ENCODE assay signal across 12 mouse cellular contexts in genomic region chr6:28743586-28743985, GRCm38 (mm10).
DNase-seq lines count a peak whose midpoint lies in the region; ATAC-seq and TF ChIP-seq lines count a peak whose summit lies in the region.
"Had no signal": no experiment of that assay in that cellular context is flagged by ENCODE, and none has a peak within 500 bp of the region (broad histone marks: within the 10 kb centered on the region; RNA-seq: fewer than 3 reads in every experiment).

No protein-coding gene starts in this region.

- no peak overlapping the region for H3K4me2 ChIP-seq in heart, embryonic 12.5 days
- H3K4me2 ChIP-seq in kidney, embryonic 16.5 days (replicated peaks; ENCODE audit: low read depth, low read length) = no peak overlapping the region
- no peak overlapping the region for H3K4me2 ChIP-seq in stomach, embryonic 16.5 days (ENCODE audit: low read depth, low read length)
- no peak overlapping the region for H3K4me2 ChIP-seq in stomach, postnatal 0 days (replicated peaks; ENCODE audit: low read depth)
- no peak overlapping the region for H3K4me2 ChIP-seq in neural tube, embryonic 15.5 days
- H3K4me2 ChIP-seq: limb, embryonic 12.5 days; neural tube, embryonic 12.5 days had no signal

- WGBS in heart, embryonic 12.5 days = 21% methylated on average over 1 of the region's 1 CpGs
- 39% methylated on average over 1 of the region's 1 CpGs for WGBS in kidney, embryonic 16.5 days
- WGBS in stomach, embryonic 16.5 days = 13% methylated on average over 1 of the region's 1 CpGs
- WGBS in stomach, postnatal 0 days = 18% methylated on average over 1 of the region's 1 CpGs
- 13% methylated on average over 1 of the region's 1 CpGs for WGBS in neural tube, embryonic 15.5 days

- H3K9me3 ChIP-seq in heart, embryonic 12.5 days (replicated peaks) = no peaks in the 10 kb centered on the region
- H3K9me3 ChIP-seq in kidney, embryonic 16.5 days (ENCODE audit: low read length) = no peaks in the 10 kb centered on the region
- no peaks in the 10 kb centered on the region for H3K9me3 ChIP-seq in stomach, embryonic 16.5 days (replicated peaks; ENCODE audit: control insufficient read depth, low read length)
- no peaks in the 10 kb centered on the region for H3K9me3 ChIP-seq in stomach, postnatal 0 days (ENCODE audit: control insufficient read depth, low read length)
- no peaks in the 10 kb centered on the region for H3K9me3 ChIP-seq in neural tube, embryonic 15.5 days (replicated peaks)
- H3K9me3 ChIP-seq: limb, embryonic 12.5 days; neural tube, embryonic 12.5 days had no signal

- H3K4me1 ChIP-seq in heart, embryonic 12.5 days (replicated peaks) = peaks cover 23% of the 10 kb centered on the region
- H3K4me1 ChIP-seq in kidney, embryonic 16.5 days (ENCODE audit: insufficient read depth, low read length) = peaks cover 23% of the 10 kb centered on the region
- peaks cover 8% of the 10 kb centered on the region; the same call in 1 of the 2 replicates for H3K4me1 ChIP-seq in stomach, embryonic 16.5 days (ENCODE audit: control insufficient read depth, insufficient read depth, low read length)
- no peaks in the 10 kb centered on the region for H3K4me1 ChIP-seq in stomach, postnatal 0 days (replicated peaks; ENCODE audit: control insufficient read depth, insufficient read depth)
- H3K4me1 ChIP-seq in neural tube, embryonic 15.5 days = peaks cover 19% of the 10 kb centered on the region

- no peak for DNase-seq in heart, postnatal 4 days
- DNase-seq in kidney, adult 18-20 months = no peak
- DNase-seq in stomach, postnatal 0 days (ENCODE audit: low spot score) = no peak
- no peak for DNase-seq in adrenal gland, postnatal 10 days
- DNase-seq: cerebellum, postnatal 36 days; thymus, adult 18-20 months had no signal

- ATAC-seq in heart, embryonic 12.5 days (ENCODE audit: insufficient number of reproducible peaks, low FRiP score) = peak; percentile 45; the same call in 1 of the 2 replicates
- peak; percentile 47; the same call in 1 of the 2 replicates for ATAC-seq in kidney, embryonic 16.5 days (ENCODE audit: low FRiP score, low TSS enrichment)
- ATAC-seq in stomach, embryonic 16.5 days (ENCODE audit: insufficient read depth, low FRiP score) = peak; percentile 25; the same call in 1 of the 2 replicates
- no peak for ATAC-seq in stomach, postnatal 0 days (ENCODE audit: low FRiP score, low TSS enrichment)
- ATAC-seq in neural tube, embryonic 15.5 days (ENCODE audit: low FRiP score) = 0 out of 2 replicates have a peak, but pooled peaks have one; percentile 43

- TF ChIP-seq CTCF in stomach, postnatal 0 days (IDR thresholded peaks at IDR 0.05; ENCODE audit: low read depth) = no peak

- H3K27ac ChIP-seq in heart, embryonic 12.5 days (ENCODE audit: poor library complexity, severe bottlenecking) = peak overlapping the region; percentile 15; the same call in 1 of the 2 replicates
- peak overlapping the region; percentile 67 for H3K27ac ChIP-seq in kidney, embryonic 16.5 days (ENCODE audit: low read length)
- H3K27ac ChIP-seq in stomach, embryonic 16.5 days (ENCODE audit: low read length) = no peak overlapping the region
- H3K27ac ChIP-seq in stomach, postnatal 0 days (replicated peaks) = no peak overlapping the region
- H3K27ac ChIP-seq in neural tube, embryonic 15.5 days (replicated peaks) = peak overlapping the region; percentile 46; the same call in 1 of the 2 replicates
- H3K27ac ChIP-seq: limb, embryonic 12.5 days; neural tube, embryonic 12.5 days had no signal

- H3K9ac ChIP-seq in heart, embryonic 12.5 days = no peak overlapping the region
- H3K9ac ChIP-seq in kidney, embryonic 16.5 days (replicated peaks; ENCODE audit: low read length) = no peak overlapping the region
- no peak overlapping the region for H3K9ac ChIP-seq in stomach, embryonic 16.5 days (ENCODE audit: low read length)
- no peak overlapping the region for H3K9ac ChIP-seq in stomach, postnatal 0 days (ENCODE audit: low read length)
- no peak overlapping the region for H3K9ac ChIP-seq in neural tube, embryonic 15.5 days (replicated peaks)
- H3K9ac ChIP-seq: limb, embryonic 12.5 days; neural tube, embryonic 12.5 days had no signal

- no peaks in the 10 kb centered on the region for H3K27me3 ChIP-seq in heart, embryonic 12.5 days (replicated peaks)
- H3K27me3 ChIP-seq in kidney, embryonic 16.5 days (ENCODE audit: insufficient read depth, low read length) = no peaks in the 10 kb centered on the region
- no peaks in the 10 kb centered on the region for H3K27me3 ChIP-seq in stomach, embryonic 16.5 days (ENCODE audit: control insufficient read depth, insufficient read depth, low read length)
- no peaks in the 10 kb centered on the region for H3K27me3 ChIP-seq in stomach, postnatal 0 days (ENCODE audit: control insufficient read depth, insufficient read depth, low read length)
- no peaks in the 10 kb centered on the region for H3K27me3 ChIP-seq in neural tube, embryonic 15.5 days (replicated peaks)
- H3K27me3 ChIP-seq: limb, embryonic 12.5 days; neural tube, embryonic 12.5 days had no signal

- no peak for TF ChIP-seq EP300 in stomach, postnatal 0 days (optimal IDR thresholded peaks at IDR 0.05)

- no peak overlapping the region for H3K4me3 ChIP-seq in heart, embryonic 12.5 days
- no peak overlapping the region for H3K4me3 ChIP-seq in kidney, embryonic 16.5 days (ENCODE audit: low read length)
- H3K4me3 ChIP-seq in stomach, embryonic 16.5 days (replicated peaks; ENCODE audit: low read length) = no peak overlapping the region
- no peak overlapping the region for H3K4me3 ChIP-seq in stomach, postnatal 0 days (ENCODE audit: low read depth, low read length)
- no peak overlapping the region for H3K4me3 ChIP-seq in neural tube, embryonic 15.5 days (replicated peaks)
- H3K4me3 ChIP-seq: limb, embryonic 12.5 days; neural tube, embryonic 12.5 days had no signal

- H3K36me3 ChIP-seq in heart, embryonic 12.5 days = peaks cover 15% of the 10 kb centered on the region
- H3K36me3 ChIP-seq in kidney, embryonic 16.5 days (ENCODE audit: insufficient read depth, low read length) = 0 out of 2 replicates have a peak, but pooled peaks cover 7% of the 10 kb centered on the region
- H3K36me3 ChIP-seq in stomach, embryonic 16.5 days (ENCODE audit: control insufficient read depth, insufficient read depth, low read length) = no peaks in the 10 kb centered on the region; the same call in 1 of the 2 replicates
- no peaks in the 10 kb centered on the region; the same call in 1 of the 2 replicates for H3K36me3 ChIP-seq in stomach, postnatal 0 days (ENCODE audit: control insufficient read depth, insufficient read depth, low read length)
- H3K36me3 ChIP-seq in neural tube, embryonic 15.5 days = no peaks in the 10 kb centered on the region

Comparison
In these comparisons a context has a peak if more than half of its experiments do, and no peak if none do; other contexts are left out.
1. H3K27ac ChIP-seq: peak in heart, embryonic 12.5 days (single experiment), kidney, embryonic 16.5 days (single experiment) and neural tube, embryonic 15.5 days (single experiment); none in stomach, embryonic 16.5 days (single experiment) and stomach, postnatal 0 days (single experiment).